Mouse (Mus musculus): ENCODE data around the gene Vmn1r85. TPM values are rescaled to one million over a fixed set of nuclear protein-coding genes. Genes with fewer than 3 reads are reported as not detected.
"Not testable (repeated sequence)": the region's sequence is repeated elsewhere in the genome, so short reads cannot be mapped to it uniquely, and the experiment has no call there.

The Vmn1r85 gene
- polyA plus RNA-seq (2014; fragmentation: Nextera tagmentation; extraction: Ambion mirVana): not detected in 2 replicates

DNA sequence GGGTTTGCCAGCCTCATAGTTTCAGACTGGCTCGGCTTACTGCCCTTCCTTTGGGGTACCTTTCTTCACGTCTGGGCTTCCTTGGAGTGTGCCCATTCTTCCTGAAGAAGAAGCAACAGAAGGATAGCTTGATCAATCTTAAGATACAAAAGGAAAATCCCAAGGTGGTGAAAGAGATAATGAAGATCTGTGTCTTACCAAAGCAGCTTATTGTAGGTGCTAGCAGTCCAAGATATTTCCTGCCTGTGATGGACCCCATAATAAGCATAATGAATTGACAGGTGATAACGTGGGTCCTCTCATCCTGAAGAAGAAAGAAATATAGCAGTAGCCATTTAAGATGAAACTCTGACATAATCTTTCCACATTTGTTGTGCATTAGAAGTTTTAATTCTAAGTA, at the start of gene Vmn1r85:
TSS of gene Vmn1r85 (minus strand) at position 101 of the 400 bp plus-strand sequence.
- no peaks in the 10 kb centered on the region for H3K36me3 ChIP-seq (ENCODE audit: control insufficient read depth, insufficient read depth, low read length)
- no peaks in the 10 kb centered on the region for H3K27me3 ChIP-seq (ENCODE audit: control insufficient read depth, insufficient read depth, low read length)
- H3K9ac ChIP-seq (replicated peaks; ENCODE audit: low read depth, low read length): no peak within 1 kb of the TSS
- WGBS: 73% methylated on average over 3 of the region's 3 CpGs
- ATAC-seq (ENCODE audit: insufficient number of reproducible peaks, insufficient read depth, low FRiP score, low read depth): no peak
- no peaks in the 10 kb centered on the region for H3K4me1 ChIP-seq (ENCODE audit: control insufficient read depth, insufficient read depth, low read length)
- H3K27ac ChIP-seq (ENCODE audit: low read length): no peak within 1 kb of the TSS
- H3K4me3 ChIP-seq (ENCODE audit: low read depth, low read length): no peak within 1 kb of the TSS
- H3K4me2 ChIP-seq (replicated peaks; ENCODE audit: low read depth, low read length): no peak within 1 kb of the TSS
- no peaks in the 10 kb centered on the region for H3K9me3 ChIP-seq (ENCODE audit: control insufficient read depth, low read depth, low read length)

DNA sequence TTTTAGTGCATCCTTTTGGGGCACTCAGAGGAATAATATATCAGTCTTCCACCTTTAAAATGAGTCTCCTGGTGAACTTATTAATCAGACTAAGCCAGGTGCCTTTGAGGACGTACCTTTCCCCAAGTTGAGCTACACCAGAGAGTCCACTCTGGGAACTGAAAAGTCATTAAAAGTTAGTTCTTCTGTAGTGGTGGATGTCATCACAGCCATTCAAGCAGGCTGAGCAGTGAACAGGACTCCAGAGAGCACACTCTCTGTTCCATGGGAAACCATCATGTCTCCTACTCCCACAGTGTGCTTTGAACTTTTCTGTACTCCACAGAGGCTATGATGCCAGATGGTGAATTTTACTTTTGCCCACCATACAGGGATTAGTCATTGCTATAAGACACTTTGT, 45.1 kb upstream of the Vmn1r85 start, which contains the start of gene Vmn1r87:
TSS of gene Vmn1r87 (minus strand) at position 101 of the 400 bp plus-strand sequence.
- H3K36me3 ChIP-seq (ENCODE audit: control insufficient read depth, insufficient read depth, low read length): no peaks in the 10 kb centered on the region
- no peaks in the 10 kb centered on the region for H3K4me1 ChIP-seq (ENCODE audit: control insufficient read depth, insufficient read depth, low read length)
- H3K27ac ChIP-seq (ENCODE audit: low read length): no peak within 1 kb of the TSS
- H3K9me3 ChIP-seq (ENCODE audit: control insufficient read depth, low read depth, low read length): no peaks in the 10 kb centered on the region
- no peaks in the 10 kb centered on the region for H3K27me3 ChIP-seq (ENCODE audit: control insufficient read depth, insufficient read depth, low read length)
- no peak within 1 kb of the TSS for H3K9ac ChIP-seq (replicated peaks; ENCODE audit: low read depth, low read length)
- ATAC-seq (ENCODE audit: insufficient number of reproducible peaks, insufficient read depth, low FRiP score, low read depth): no peak
- H3K4me3 ChIP-seq (ENCODE audit: low read depth, low read length): no peak within 1 kb of the TSS
- H3K4me2 ChIP-seq (replicated peaks; ENCODE audit: low read depth, low read length): no peak within 1 kb of the TSS
- WGBS: 71% methylated on average over 1 of the region's 1 CpGs

- no peaks in the 10 kb centered on the region for H3K36me3 ChIP-seq (ENCODE audit: control insufficient read depth, insufficient read depth, low read length)
- no peak overlapping the region for H3K4me3 ChIP-seq (ENCODE audit: low read depth, low read length)
- no peak overlapping the region for H3K9ac ChIP-seq (replicated peaks; ENCODE audit: low read depth, low read length)
- no peak overlapping the region for H3K27ac ChIP-seq (ENCODE audit: low read length)
- H3K4me2 ChIP-seq (replicated peaks; ENCODE audit: low read depth, low read length): no peak overlapping the region
- H3K4me1 ChIP-seq (ENCODE audit: control insufficient read depth, insufficient read depth, low read length): no peaks in the 10 kb centered on the region
- H3K27me3 ChIP-seq (ENCODE audit: control insufficient read depth, insufficient read depth, low read length): no peaks in the 10 kb centered on the region
- no peak for ATAC-seq (ENCODE audit: insufficient number of reproducible peaks, insufficient read depth, low FRiP score, low read depth)
- H3K9me3 ChIP-seq (ENCODE audit: control insufficient read depth, low read depth, low read length): no peaks in the 10 kb centered on the region
Observed at GRCm38 (mm10) chr7:13137340-13137739, 42.4 kb upstream of the Vmn1r85 start.

GRCm38 (mm10) chr7:13131856-13132255, 36.9 kb upstream of the Vmn1r85 start:
- WGBS: 87% methylated on average over 2 of the region's 2 CpGs

DNA sequence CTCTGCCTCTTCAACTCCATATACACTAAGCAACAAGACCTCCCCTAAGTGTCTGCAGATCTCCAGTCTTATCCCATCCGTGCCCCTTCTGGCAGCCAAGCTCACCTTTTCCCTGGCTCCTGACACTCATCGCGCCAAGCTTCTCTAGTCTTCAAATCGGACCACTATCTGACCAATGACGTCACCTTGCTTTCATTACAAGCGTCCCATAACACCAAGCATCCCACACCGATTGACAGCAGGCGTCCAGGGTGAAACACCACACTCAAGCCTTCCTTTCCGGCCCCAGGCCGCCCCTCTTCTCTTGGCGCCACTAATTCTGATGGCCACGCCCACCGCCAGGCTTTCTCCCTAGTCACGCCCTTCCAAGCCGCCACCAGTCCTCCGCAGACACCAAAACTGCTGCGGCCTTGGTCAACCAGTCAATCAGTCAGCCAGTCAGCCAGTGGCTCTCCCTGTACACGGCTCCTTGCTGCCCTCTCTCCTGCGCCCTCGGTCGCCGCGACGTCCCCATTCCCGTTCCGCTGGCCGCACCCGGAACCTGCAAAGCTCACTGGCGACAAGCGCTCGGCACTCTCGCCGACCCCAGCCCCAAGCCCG, 28.7 kb upstream of the Vmn1r85 start:
- H3K36me3 ChIP-seq (ENCODE audit: control insufficient read depth, insufficient read depth, low read length); H3K27me3 ChIP-seq (ENCODE audit: control insufficient read depth, insufficient read depth, low read length); H3K4me1 ChIP-seq (ENCODE audit: control insufficient read depth, insufficient read depth, low read length); H3K27ac ChIP-seq (ENCODE audit: low read length); H3K9me3 ChIP-seq (ENCODE audit: control insufficient read depth, low read depth, low read length); H3K4me3 ChIP-seq (ENCODE audit: low read depth, low read length); H3K9ac ChIP-seq (replicated peaks; ENCODE audit: low read depth, low read length): not testable (repeated sequence)
- peak; percentile 91 for ATAC-seq (ENCODE audit: insufficient number of reproducible peaks, insufficient read depth, low FRiP score, low read depth)
- H3K4me2 ChIP-seq (replicated peaks; ENCODE audit: low read depth, low read length): peak overlapping the region; percentile 25; the same call in 1 of the 2 replicates
- WGBS: 0% methylated on average over 13 of the region's 34 CpGs

More at GRCm38 (mm10) chr7:13131856-13132255, 36.9 kb upstream of the Vmn1r85 start:
- Histone ChIP-seq H3K36me3 (ENCODE audit: control insufficient read depth, insufficient read depth, low read length) (no peaks in the 10 kb centered on the region), H3K4me2 (replicated peaks; ENCODE audit: low read depth, low read length) (no peak overlapping the region), H3K27ac (ENCODE audit: low read length) (no peak overlapping the region), H3K4me1 (ENCODE audit: control insufficient read depth, insufficient read depth, low read length) (no peaks in the 10 kb centered on the region), H3K9me3 (ENCODE audit: control insufficient read depth, low read depth, low read length) (no peaks in the 10 kb centered on the region), H3K4me3 (ENCODE audit: low read depth, low read length) (no peak overlapping the region), H3K27me3 (ENCODE audit: control insufficient read depth, insufficient read depth, low read length) (no peaks in the 10 kb centered on the region), H3K9ac (replicated peaks; ENCODE audit: low read depth, low read length) (no peak overlapping the region)
- ATAC-seq (ENCODE audit: insufficient number of reproducible peaks, insufficient read depth, low FRiP score, low read depth): no peak

GRCm38 (mm10) chr7:13119817-13120216, 24.8 kb upstream of the Vmn1r85 start, which contains the start of gene Vmn1r86:
TSS of gene Vmn1r86 (minus strand) at chr7:13119917.
- H3K9me3 ChIP-seq (ENCODE audit: control insufficient read depth, low read depth, low read length): no peaks in the 10 kb centered on the region
- H3K4me1 ChIP-seq (ENCODE audit: control insufficient read depth, insufficient read depth, low read length): no peaks in the 10 kb centered on the region
- no peak for ATAC-seq (ENCODE audit: insufficient number of reproducible peaks, insufficient read depth, low FRiP score, low read depth)
- no peak within 1 kb of the TSS for H3K4me3 ChIP-seq (ENCODE audit: low read depth, low read length)
- no peaks in the 10 kb centered on the region for H3K27me3 ChIP-seq (ENCODE audit: control insufficient read depth, insufficient read depth, low read length)
- no peak within 1 kb of the TSS for H3K9ac ChIP-seq (replicated peaks; ENCODE audit: low read depth, low read length)
- H3K27ac ChIP-seq (ENCODE audit: low read length): no peak within 1 kb of the TSS
- H3K36me3 ChIP-seq (ENCODE audit: control insufficient read depth, insufficient read depth, low read length): no peaks in the 10 kb centered on the region
- no peak within 1 kb of the TSS for H3K4me2 ChIP-seq (replicated peaks; ENCODE audit: low read depth, low read length)

- Histone ChIP-seq H3K36me3 (ENCODE audit: control insufficient read depth, insufficient read depth, low read length) (no peaks in the 10 kb centered on the region), H3K9me3 (ENCODE audit: control insufficient read depth, low read depth, low read length) (no peaks in the 10 kb centered on the region), H3K27ac (ENCODE audit: low read length) (no peak overlapping the region), H3K9ac (replicated peaks; ENCODE audit: low read depth, low read length) (no peak overlapping the region), H3K4me1 (ENCODE audit: control insufficient read depth, insufficient read depth, low read length) (no peaks in the 10 kb centered on the region), H3K4me3 (ENCODE audit: low read depth, low read length) (no peak overlapping the region), H3K4me2 (replicated peaks; ENCODE audit: low read depth, low read length) (no peak overlapping the region), H3K27me3 (ENCODE audit: control insufficient read depth, insufficient read depth, low read length) (no peaks in the 10 kb centered on the region)
- no peak for ATAC-seq (ENCODE audit: insufficient number of reproducible peaks, insufficient read depth, low FRiP score, low read depth)
- WGBS: 48% methylated on average over 5 of the region's 5 CpGs
Observed at GRCm38 (mm10) chr7:13072293-13072692, 22.7 kb downstream of the Vmn1r85 start.

DNA sequence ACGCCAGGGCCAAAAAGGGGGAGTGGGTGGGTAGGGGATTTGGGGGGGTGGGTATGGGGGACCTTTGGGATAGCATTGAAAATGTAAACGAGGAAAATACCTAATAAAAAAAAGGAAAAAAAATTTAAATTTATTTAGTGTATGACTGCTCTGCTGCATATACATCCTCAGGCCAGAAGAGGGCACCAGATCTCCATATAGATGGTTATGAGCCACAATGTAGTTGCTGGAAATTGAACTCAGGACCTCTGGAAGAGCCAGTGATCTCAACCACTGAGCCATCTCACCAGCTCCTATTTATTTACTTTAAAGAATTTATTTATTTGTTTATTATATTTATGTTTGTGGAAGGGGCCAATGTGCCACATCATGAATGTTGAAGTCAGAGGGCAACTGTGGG, 31.6 kb downstream of the Vmn1r85 start:
- H3K9ac ChIP-seq (replicated peaks; ENCODE audit: low read depth, low read length); H3K4me1 ChIP-seq (ENCODE audit: control insufficient read depth, insufficient read depth, low read length); ATAC-seq (ENCODE audit: insufficient number of reproducible peaks, insufficient read depth, low FRiP score, low read depth); H3K9me3 ChIP-seq (ENCODE audit: control insufficient read depth, low read depth, low read length); H3K36me3 ChIP-seq (ENCODE audit: control insufficient read depth, insufficient read depth, low read length); H3K27ac ChIP-seq (ENCODE audit: low read length); H3K4me2 ChIP-seq (replicated peaks; ENCODE audit: low read depth, low read length); H3K4me3 ChIP-seq (ENCODE audit: low read depth, low read length); H3K27me3 ChIP-seq (ENCODE audit: control insufficient read depth, insufficient read depth, low read length): not testable (repeated sequence)
- WGBS: 26% methylated on average over 1 of the region's 2 CpGs

GRCm38 (mm10) chr7:13059536-13059935, 35.4 kb downstream of the Vmn1r85 start:
- H3K9ac ChIP-seq (replicated peaks; ENCODE audit: low read depth, low read length): no peak overlapping the region
- H3K36me3 ChIP-seq (ENCODE audit: control insufficient read depth, insufficient read depth, low read length): no peaks in the 10 kb centered on the region
- ATAC-seq (ENCODE audit: insufficient number of reproducible peaks, insufficient read depth, low FRiP score, low read depth): no peak
- no peaks in the 10 kb centered on the region for H3K4me1 ChIP-seq (ENCODE audit: control insufficient read depth, insufficient read depth, low read length)
- H3K27me3 ChIP-seq (ENCODE audit: control insufficient read depth, insufficient read depth, low read length): no peaks in the 10 kb centered on the region
- no peak overlapping the region for H3K4me3 ChIP-seq (ENCODE audit: low read depth, low read length)
- H3K9me3 ChIP-seq (ENCODE audit: control insufficient read depth, low read depth, low read length): no peaks in the 10 kb centered on the region
- no peak overlapping the region for H3K4me2 ChIP-seq (replicated peaks; ENCODE audit: low read depth, low read length)
- H3K27ac ChIP-seq (ENCODE audit: low read length): no peak overlapping the region
- WGBS: 90% methylated on average over 9 of the region's 9 CpGs
